Mouse (Mus musculus): ENCODE measurements around the gene 1700028J19Rik. TPM values are rescaled to one million over a fixed set of nuclear protein-coding genes. Genes with fewer than 3 reads are reported as not detected.
"Not testable (repeated sequence)": the region's sequence is repeated elsewhere in the genome, so short reads cannot be mapped to it uniquely, and the experiment has no call there.

The 1700028J19Rik gene
- polyA plus RNA-seq, 1 experiment from 2014 or later: 1.4 TPM

- Histone ChIP-seq H3K27me3 (ENCODE audit: control insufficient read depth, insufficient read depth, low read length) (no peaks in the 10 kb centered on the region), H3K9me3 (replicated peaks; ENCODE audit: control insufficient read depth, low read length) (no peaks in the 10 kb centered on the region), H3K27ac (ENCODE audit: low read length) (no peak overlapping the region), H3K9ac (ENCODE audit: low read length) (no peak overlapping the region), H3K4me2 (ENCODE audit: low read depth, low read length) (no peak overlapping the region), H3K4me3 (replicated peaks; ENCODE audit: low read length) (no peak overlapping the region), H3K36me3 (ENCODE audit: control insufficient read depth, insufficient read depth, low read length) (no peaks in the 10 kb centered on the region), H3K4me1 (ENCODE audit: control insufficient read depth, insufficient read depth, low read length) (0 out of 2 replicates have a peak, but pooled peaks cover 6% of the 10 kb centered on the region)
- 56% methylated on average over 2 of the region's 2 CpGs for WGBS
- no peak for ATAC-seq (ENCODE audit: insufficient read depth, low FRiP score)
Measured at GRCm38 (mm10) chr7:44241163-44241562, 5.3 kb downstream of the 1700028J19Rik start.

DNA sequence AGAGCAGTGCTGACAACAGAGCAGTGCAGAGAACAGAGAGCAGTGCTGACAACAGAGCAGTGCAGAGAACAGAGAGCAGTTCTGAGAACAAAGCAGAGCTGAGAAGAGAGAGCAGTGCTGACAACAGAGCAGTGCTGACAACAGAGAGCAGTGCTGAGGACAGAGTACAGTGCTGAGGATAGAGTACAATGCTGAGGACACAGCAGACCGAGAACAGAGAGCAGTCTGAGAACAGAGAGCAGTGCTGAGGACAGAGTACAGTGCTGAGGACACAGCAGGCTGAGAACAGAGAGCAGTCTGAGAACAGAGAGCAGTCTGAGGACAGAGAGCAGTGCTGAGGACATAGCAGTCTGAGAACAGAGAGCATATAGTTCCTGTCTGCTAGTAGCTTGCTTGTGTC lies 5.8 kb downstream of the 1700028J19Rik start:
- Histone ChIP-seq H3K27ac (ENCODE audit: low read length) (no peak overlapping the region), H3K4me1 (ENCODE audit: control insufficient read depth, insufficient read depth, low read length) (0 out of 2 replicates have a peak, but pooled peaks cover 6% of the 10 kb centered on the region), H3K9ac (ENCODE audit: low read length) (no peak overlapping the region), H3K27me3 (ENCODE audit: control insufficient read depth, insufficient read depth, low read length) (no peaks in the 10 kb centered on the region), H3K4me2 (ENCODE audit: low read depth, low read length) (no peak overlapping the region), H3K4me3 (replicated peaks; ENCODE audit: low read length) (no peak overlapping the region), H3K9me3 (replicated peaks; ENCODE audit: control insufficient read depth, low read length) (no peaks in the 10 kb centered on the region), H3K36me3 (ENCODE audit: control insufficient read depth, insufficient read depth, low read length) (no peaks in the 10 kb centered on the region)
- no peak for ATAC-seq (ENCODE audit: insufficient read depth, low FRiP score)
- WGBS: 55% methylated on average over 1 of the region's 1 CpGs

- no peaks in the 10 kb centered on the region for H3K36me3 ChIP-seq (ENCODE audit: control insufficient read depth, insufficient read depth, low read length)
- no peaks in the 10 kb centered on the region for H3K27me3 ChIP-seq (ENCODE audit: control insufficient read depth, insufficient read depth, low read length)
- H3K4me2 ChIP-seq (ENCODE audit: low read depth, low read length): no peak overlapping the region
- no peaks in the 10 kb centered on the region for H3K9me3 ChIP-seq (replicated peaks; ENCODE audit: control insufficient read depth, low read length)
- no peak overlapping the region for H3K27ac ChIP-seq (ENCODE audit: low read length)
- ATAC-seq (ENCODE audit: insufficient read depth, low FRiP score): no peak
- no peak overlapping the region for H3K4me3 ChIP-seq (replicated peaks; ENCODE audit: low read length)
- H3K4me1 ChIP-seq (ENCODE audit: control insufficient read depth, insufficient read depth, low read length): no peaks in the 10 kb centered on the region
- WGBS: 58% methylated on average over 2 of the region's 2 CpGs
- no peak overlapping the region for H3K9ac ChIP-seq (ENCODE audit: low read length)
Measured at GRCm38 (mm10) chr7:44239913-44240312, 6.6 kb downstream of the 1700028J19Rik start.

GRCm38 (mm10) chr7:44235909-44236308 lies 10.6 kb downstream of the 1700028J19Rik start, which contains the start of gene Gm36864:
Gene Gm36864, plus strand, starts transcription at chr7:44236177.
- no peak within 1 kb of the TSS for H3K4me2 ChIP-seq (ENCODE audit: low read depth, low read length)
- no peak within 1 kb of the TSS for H3K9ac ChIP-seq (ENCODE audit: low read length)
- H3K27me3 ChIP-seq (ENCODE audit: control insufficient read depth, insufficient read depth, low read length): no peaks in the 10 kb centered on the region
- H3K4me3 ChIP-seq (replicated peaks; ENCODE audit: low read length): no peak within 1 kb of the TSS
- 74% methylated on average over 3 of the region's 3 CpGs for WGBS
- no peak for ATAC-seq (ENCODE audit: insufficient read depth, low FRiP score)
- H3K9me3 ChIP-seq (replicated peaks; ENCODE audit: control insufficient read depth, low read length): no peaks in the 10 kb centered on the region
- no peaks in the 10 kb centered on the region for H3K4me1 ChIP-seq (ENCODE audit: control insufficient read depth, insufficient read depth, low read length)
- H3K27ac ChIP-seq (ENCODE audit: low read length): no peak within 1 kb of the TSS
- no peaks in the 10 kb centered on the region for H3K36me3 ChIP-seq (ENCODE audit: control insufficient read depth, insufficient read depth, low read length)

DNA sequence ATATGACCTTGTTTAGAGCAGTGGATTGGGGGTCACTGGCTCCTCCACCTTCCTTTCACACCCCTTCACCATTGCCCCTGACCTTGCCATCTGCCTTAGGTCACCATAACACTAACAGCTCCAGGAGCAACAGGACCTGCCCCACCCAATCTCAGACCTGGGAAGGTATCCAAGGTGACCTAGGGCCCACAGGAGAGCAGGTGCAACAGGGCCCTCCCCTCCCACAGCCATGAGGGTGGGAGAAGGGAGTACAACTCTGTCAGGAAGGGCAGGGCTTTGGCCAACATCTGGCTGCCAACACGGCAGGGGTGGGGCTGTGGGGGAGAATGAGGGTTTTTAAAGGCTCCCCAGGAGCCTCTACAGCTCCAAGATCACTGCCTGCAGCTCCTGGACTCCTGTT lies 21.4 kb downstream of the 1700028J19Rik start, which contains the start of gene Klk1:
Gene Klk1, plus strand, starts transcription at position 285 of the 400 bp plus-strand sequence.
- Histone ChIP-seq H3K9me3 (replicated peaks; ENCODE audit: control insufficient read depth, low read length) (no peaks in the 10 kb centered on the region), H3K4me1 (ENCODE audit: control insufficient read depth, insufficient read depth, low read length) (no peaks in the 10 kb centered on the region), H3K27me3 (ENCODE audit: control insufficient read depth, insufficient read depth, low read length) (no peaks in the 10 kb centered on the region), H3K27ac (ENCODE audit: low read length) (no peak within 1 kb of the TSS), H3K9ac (ENCODE audit: low read length) (no peak within 1 kb of the TSS), H3K4me3 (replicated peaks; ENCODE audit: low read length) (no peak within 1 kb of the TSS), H3K36me3 (ENCODE audit: control insufficient read depth, insufficient read depth, low read length) (no peaks in the 10 kb centered on the region), H3K4me2 (ENCODE audit: low read depth, low read length) (no peak within 1 kb of the TSS)
- 29% methylated on average over 1 of the region's 1 CpGs for WGBS
- peak; percentile 43; the same call in 1 of the 2 replicates for ATAC-seq (ENCODE audit: insufficient read depth, low FRiP score)

DNA sequence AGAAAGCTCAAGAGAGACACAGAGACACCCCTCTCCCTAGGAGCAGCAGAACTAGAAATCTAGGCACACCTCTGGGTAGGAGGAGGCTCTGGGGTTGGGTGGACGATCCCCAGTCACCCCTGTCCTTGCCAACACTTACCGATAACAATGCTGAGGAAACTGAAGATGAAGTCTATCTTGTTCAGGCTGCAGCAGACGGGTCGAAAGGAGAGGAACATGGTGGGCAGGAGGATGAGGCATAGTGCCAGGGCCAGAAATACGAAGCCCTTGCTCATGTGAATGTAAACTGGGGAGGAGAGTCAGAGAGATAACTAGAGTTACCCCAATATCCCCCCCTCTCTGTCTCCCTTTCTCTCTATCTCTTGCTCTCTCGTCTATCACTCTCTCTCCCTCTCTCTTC lies 24.2 kb downstream of the 1700028J19Rik start:
- H3K4me1 ChIP-seq (ENCODE audit: control insufficient read depth, insufficient read depth, low read length); H3K36me3 ChIP-seq (ENCODE audit: control insufficient read depth, insufficient read depth, low read length); H3K4me2 ChIP-seq (ENCODE audit: low read depth, low read length); H3K4me3 ChIP-seq (replicated peaks; ENCODE audit: low read length); H3K9ac ChIP-seq (ENCODE audit: low read length); H3K27ac ChIP-seq (ENCODE audit: low read length); H3K9me3 ChIP-seq (replicated peaks; ENCODE audit: control insufficient read depth, low read length); H3K27me3 ChIP-seq (ENCODE audit: control insufficient read depth, insufficient read depth, low read length); ATAC-seq (ENCODE audit: insufficient read depth, low FRiP score): not testable (repeated sequence)
- 70% methylated on average over 6 of the region's 6 CpGs for WGBS

DNA sequence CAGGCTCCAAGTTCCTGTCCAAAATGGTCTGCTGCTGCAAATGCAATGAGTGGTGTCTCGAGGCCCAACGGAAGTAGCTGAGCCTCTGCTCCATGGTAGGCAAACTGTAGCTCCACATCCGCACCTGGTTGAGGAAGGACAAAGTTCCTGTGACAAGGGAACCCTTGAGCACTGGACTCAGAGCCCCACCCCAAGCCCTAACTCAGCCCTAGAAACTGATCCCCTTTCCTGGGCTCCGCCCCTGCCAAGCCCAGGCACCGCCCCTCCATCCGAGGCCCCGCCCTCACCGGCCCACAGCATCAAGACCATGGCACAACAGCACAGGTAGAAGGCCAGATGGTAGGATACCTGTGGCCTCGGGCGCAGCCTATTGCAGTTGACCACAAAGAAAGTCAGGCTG lies 24.9 kb downstream of the 1700028J19Rik start:
- H3K4me1 ChIP-seq (ENCODE audit: control insufficient read depth, insufficient read depth, low read length); H3K4me2 ChIP-seq (ENCODE audit: low read depth, low read length); H3K9ac ChIP-seq (ENCODE audit: low read length); H3K9me3 ChIP-seq (replicated peaks; ENCODE audit: control insufficient read depth, low read length); H3K36me3 ChIP-seq (ENCODE audit: control insufficient read depth, insufficient read depth, low read length); H3K27ac ChIP-seq (ENCODE audit: low read length); H3K4me3 ChIP-seq (replicated peaks; ENCODE audit: low read length); H3K27me3 ChIP-seq (ENCODE audit: control insufficient read depth, insufficient read depth, low read length): not testable (repeated sequence)
- ATAC-seq (ENCODE audit: insufficient read depth, low FRiP score): peak; percentile 51; the same call in 1 of the 2 replicates
- WGBS: 66% methylated on average over 8 of the region's 10 CpGs

- Histone ChIP-seq H3K4me2 (ENCODE audit: low read depth, low read length) (no peak within 1 kb of the TSS), H3K27ac (ENCODE audit: low read length) (no peak within 1 kb of the TSS), H3K9me3 (replicated peaks; ENCODE audit: control insufficient read depth, low read length) (no peaks in the 10 kb centered on the region), H3K9ac (ENCODE audit: low read length) (no peak within 1 kb of the TSS), H3K4me3 (replicated peaks; ENCODE audit: low read length) (no peak within 1 kb of the TSS), H3K4me1 (ENCODE audit: control insufficient read depth, insufficient read depth, low read length) (no peaks in the 10 kb centered on the region), H3K36me3 (ENCODE audit: control insufficient read depth, insufficient read depth, low read length) (no peaks in the 10 kb centered on the region), H3K27me3 (ENCODE audit: control insufficient read depth, insufficient read depth, low read length) (no peaks in the 10 kb centered on the region)
- 83% methylated on average over 1 of the region's 1 CpGs for WGBS
- no peak for ATAC-seq (ENCODE audit: insufficient read depth, low FRiP score)
Measured at GRCm38 (mm10) chr7:44215645-44216044, 30.9 kb downstream of the 1700028J19Rik start, which contains the start of gene Klk1b5. Gene Klk1b5, plus strand, starts transcription at chr7:44215945.

DNA sequence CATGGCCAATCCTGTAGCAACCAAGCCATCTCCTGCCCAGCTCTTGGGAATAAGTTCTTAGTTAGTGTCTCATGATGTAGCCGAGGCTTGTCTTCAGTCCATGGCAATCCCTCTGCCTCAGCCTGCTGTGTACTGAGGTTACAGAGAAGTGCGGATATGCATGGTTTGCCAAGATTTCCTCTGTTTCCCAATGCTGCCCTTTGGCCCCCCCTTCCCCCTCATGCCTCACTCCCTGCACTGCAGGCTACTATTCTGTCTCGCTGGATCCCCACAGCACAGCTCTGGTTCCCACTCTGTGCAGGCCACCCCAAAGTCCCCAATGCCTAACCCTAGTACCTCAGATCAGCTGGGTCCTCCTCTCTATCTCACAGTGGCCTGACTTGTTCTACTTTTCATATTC lies 38.2 kb downstream of the 1700028J19Rik start:
- no peak overlapping the region for H3K27ac ChIP-seq (ENCODE audit: low read length)
- H3K9ac ChIP-seq (ENCODE audit: low read length): no peak overlapping the region
- no peaks in the 10 kb centered on the region for H3K9me3 ChIP-seq (replicated peaks; ENCODE audit: control insufficient read depth, low read length)
- no peak overlapping the region for H3K4me2 ChIP-seq (ENCODE audit: low read depth, low read length)
- ATAC-seq (ENCODE audit: insufficient read depth, low FRiP score): no peak
- no peaks in the 10 kb centered on the region for H3K27me3 ChIP-seq (ENCODE audit: control insufficient read depth, insufficient read depth, low read length)
- H3K4me3 ChIP-seq (replicated peaks; ENCODE audit: low read length): no peak overlapping the region
- 78% methylated on average over 3 of the region's 3 CpGs for WGBS
- no peaks in the 10 kb centered on the region for H3K36me3 ChIP-seq (ENCODE audit: control insufficient read depth, insufficient read depth, low read length)
- no peaks in the 10 kb centered on the region for H3K4me1 ChIP-seq (ENCODE audit: control insufficient read depth, insufficient read depth, low read length)
